ENCODE assay signal across 15 mouse cellular contexts in the genomic region with DNA sequence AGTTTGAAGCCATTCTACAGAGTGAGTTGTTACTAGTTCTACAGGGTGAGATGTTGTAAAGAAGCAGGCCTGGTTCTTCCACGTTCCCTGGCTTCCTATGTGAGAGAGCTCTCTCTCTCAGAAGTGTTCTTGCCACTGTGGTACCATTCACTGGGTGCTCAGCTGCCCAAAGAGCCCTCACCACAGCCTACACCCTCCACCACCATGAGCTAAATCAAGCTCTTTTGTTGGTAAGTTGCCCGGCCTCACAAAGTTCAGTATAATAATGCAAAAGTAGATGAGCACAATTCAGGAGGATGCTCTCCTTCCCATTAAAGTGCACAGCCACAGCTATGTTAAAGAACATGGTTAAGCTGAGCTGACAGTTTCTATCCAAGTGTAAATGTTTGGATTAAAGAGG.
"Had no signal": no experiment of that assay in that cellular context is flagged by ENCODE, and none has a peak within 500 bp of the region (broad histone marks: within the 10 kb centered on the region; RNA-seq: fewer than 3 reads in every experiment).

No protein-coding gene starts in this region.

- H3K4me2 ChIP-seq: neural tube, embryonic 13.5 days; neural tube, embryonic 15.5 days; stomach, embryonic 15.5 days had no signal

- DNase-seq: retina, postnatal 1 day; right cerebral cortex, adult 18-20 months; right cerebral cortex, postnatal 25 days; right cerebral cortex, postnatal 4 days; spleen, adult 18-20 months; thymus, adult 18-20 months; thymus, adult 2 months; thymus, postnatal 14 days; thymus, postnatal 25 days; thymus, postnatal 36 days; thymus, postnatal 4 days had no signal

- H3K36me3 ChIP-seq: neural tube, embryonic 13.5 days; neural tube, embryonic 15.5 days; stomach, embryonic 15.5 days had no signal

- H3K4me3 ChIP-seq: neural tube, embryonic 13.5 days; neural tube, embryonic 15.5 days; stomach, embryonic 15.5 days had no signal

- H3K9ac ChIP-seq: neural tube, embryonic 13.5 days; neural tube, embryonic 15.5 days; stomach, embryonic 15.5 days had no signal

- H3K27ac ChIP-seq: neural tube, embryonic 13.5 days; neural tube, embryonic 15.5 days; stomach, embryonic 15.5 days; stomach, postnatal 0 days had no signal

- H3K9me3 ChIP-seq: neural tube, embryonic 13.5 days; neural tube, embryonic 15.5 days; stomach, embryonic 15.5 days had no signal

- H3K27me3 ChIP-seq: neural tube, embryonic 13.5 days; stomach, embryonic 15.5 days had no signal

- H3K4me1 ChIP-seq: stomach, embryonic 15.5 days had no signal
